Mouse (Mus musculus): ENCODE results near the gene Gm20498. TPM values are rescaled to one million over a fixed set of nuclear protein-coding genes. Genes with fewer than 3 reads are reported as not detected.
A peak's percentile ranks its signal among the peaks of the same experiment; 100 is the strongest.
"Not testable (repeated sequence)": the region's sequence is repeated elsewhere in the genome, so short reads cannot be mapped to it uniquely, and the experiment has no call there.

The Gm20498 gene
- polyA plus RNA-seq (2015; fragmentation: Nextera tagmentation; extraction: Ambion mirVana), result 33.9 and 39.5 TPM in 2 replicates

GRCm38 (mm10) chr12:81532316-81533028 lies at the start of gene Gm20498, which contains the start of gene Synj2bp:
Gm20498 (minus strand) TSS chr12:81532905.
Synj2bp (minus strand) TSS chr12:81532911.
- H3K4me3 ChIP-seq, result peak within 1 kb of the TSS; percentile 84
- peak within 1 kb of the TSS; percentile 77 for H3K9ac ChIP-seq
- no peaks in the 10 kb centered on the region for H3K27me3 ChIP-seq
- peak within 1 kb of the TSS; percentile 67 for H3K4me2 ChIP-seq
- H3K27ac ChIP-seq (replicated peaks), result peak within 1 kb of the TSS; percentile 81
- no peaks in the 10 kb centered on the region for H3K36me3 ChIP-seq
- H3K4me1 ChIP-seq (replicated peaks), result peaks cover 24% of the 10 kb centered on the region
- peak; percentile 96 for ATAC-seq (ENCODE audit: low FRiP score, low read depth)
- WGBS, result under 1% methylated on average over 46 of the region's 46 CpGs
- H3K9me3 ChIP-seq, result no peaks in the 10 kb centered on the region

GRCm38 (mm10) chr12:81568374-81568773 lies 35.7 kb upstream of the Gm20498 start, which contains the start of gene Adam21:
Adam21 (minus strand) TSS chr12:81568474.
- 90% methylated on average over 1 of the region's 1 CpGs for WGBS
- no peaks in the 10 kb centered on the region for H3K4me1 ChIP-seq (replicated peaks)
- no peak within 1 kb of the TSS for H3K27ac ChIP-seq (replicated peaks)
- H3K4me2 ChIP-seq, result no peak within 1 kb of the TSS
- H3K4me3 ChIP-seq, result no peak within 1 kb of the TSS
- H3K9me3 ChIP-seq, result no peaks in the 10 kb centered on the region
- ATAC-seq (ENCODE audit: low FRiP score, low read depth), result no peak
- H3K9ac ChIP-seq, result no peak within 1 kb of the TSS
- H3K27me3 ChIP-seq, result no peaks in the 10 kb centered on the region
- peaks cover 22% of the 10 kb centered on the region; the same call in 1 of the 2 replicates for H3K36me3 ChIP-seq

- no peak for ATAC-seq (ENCODE audit: low FRiP score, low read depth)
- no peaks in the 10 kb centered on the region for H3K9me3 ChIP-seq
- no peak overlapping the region for H3K27ac ChIP-seq (replicated peaks)
- 83% methylated on average over 5 of the region's 5 CpGs for WGBS
- H3K4me1 ChIP-seq (replicated peaks), result no peaks in the 10 kb centered on the region
- H3K36me3 ChIP-seq, result peaks cover 19% of the 10 kb centered on the region; the same call in 1 of the 2 replicates
- H3K4me2 ChIP-seq, result no peak overlapping the region
- H3K9ac ChIP-seq, result no peak overlapping the region
- H3K4me3 ChIP-seq, result no peak overlapping the region
- H3K27me3 ChIP-seq, result no peaks in the 10 kb centered on the region
These were observed 35.2 kb upstream of the Gm20498 start for GRCm38 (mm10) chr12:81567931-81568330.

GRCm38 (mm10) chr12:81564173-81564572 lies 31.5 kb upstream of the Gm20498 start:
- no peak overlapping the region for H3K4me3 ChIP-seq
- no peak for ATAC-seq (ENCODE audit: low FRiP score, low read depth)
- no peaks in the 10 kb centered on the region for H3K4me1 ChIP-seq (replicated peaks)
- 97% methylated on average over 3 of the region's 3 CpGs for WGBS
- H3K4me2 ChIP-seq, result no peak overlapping the region
- H3K9ac ChIP-seq, result no peak overlapping the region
- H3K27ac ChIP-seq (replicated peaks), result no peak overlapping the region
- H3K36me3 ChIP-seq, result peaks cover 5% of the 10 kb centered on the region; the same call in 1 of the 2 replicates
- no peaks in the 10 kb centered on the region for H3K27me3 ChIP-seq
- no peaks in the 10 kb centered on the region for H3K9me3 ChIP-seq

GRCm38 (mm10) chr12:81549286-81549685 lies 16.6 kb upstream of the Gm20498 start:
- Histone ChIP-seq H3K27me3 (no peaks in the 10 kb centered on the region), H3K36me3 (no peaks in the 10 kb centered on the region), H3K9ac (no peak overlapping the region), H3K4me2 (no peak overlapping the region), H3K4me3 (no peak overlapping the region), H3K4me1 (replicated peaks) (no peaks in the 10 kb centered on the region), H3K27ac (replicated peaks) (no peak overlapping the region), H3K9me3 (no peaks in the 10 kb centered on the region)
- 87% methylated on average over 3 of the region's 3 CpGs for WGBS
- ATAC-seq (ENCODE audit: low FRiP score, low read depth), result no peak

GRCm38 (mm10) chr12:81547163-81547562 lies 14.5 kb upstream of the Gm20498 start:
- H3K27me3 ChIP-seq, result no peaks in the 10 kb centered on the region
- no peak overlapping the region for H3K4me2 ChIP-seq
- no peaks in the 10 kb centered on the region for H3K36me3 ChIP-seq
- no peak overlapping the region for H3K9ac ChIP-seq
- H3K4me1 ChIP-seq (replicated peaks), result no peaks in the 10 kb centered on the region
- no peak overlapping the region for H3K27ac ChIP-seq (replicated peaks)
- no peaks in the 10 kb centered on the region for H3K9me3 ChIP-seq
- ATAC-seq (ENCODE audit: low FRiP score, low read depth), result no peak
- WGBS, result 76% methylated on average over 4 of the region's 4 CpGs
- H3K4me3 ChIP-seq, result no peak overlapping the region

- peak overlapping the region; percentile 81 for H3K27ac ChIP-seq (replicated peaks)
- no peaks in the 10 kb centered on the region for H3K9me3 ChIP-seq
- ATAC-seq (ENCODE audit: low FRiP score, low read depth), result peak; percentile 52; the same call in 1 of the 2 replicates
These were observed 319 bp upstream of the Gm20498 start for GRCm38 (mm10) chr12:81533029-81533419.

GRCm38 (mm10) chr12:81530587-81530986 lies 2.1 kb downstream of the Gm20498 start:
- not testable (repeated sequence) for H3K9me3 ChIP-seq

More at GRCm38 (mm10) chr12:81533029-81533419, 319 bp upstream of the Gm20498 start:
- Histone ChIP-seq H3K4me3 (peak overlapping the region; percentile 84), H3K36me3 (no peaks in the 10 kb centered on the region), H3K27me3 (no peaks in the 10 kb centered on the region), H3K9ac (peak overlapping the region; percentile 77), H3K4me2 (peak overlapping the region; percentile 67), H3K4me1 (replicated peaks) (peaks cover 24% of the 10 kb centered on the region)
- WGBS, result 37% methylated on average over 4 of the region's 4 CpGs

GRCm38 (mm10) chr12:81496906-81497305 lies 35.8 kb downstream of the Gm20498 start:
- not testable (repeated sequence) for H3K27me3 ChIP-seq; H3K4me1 ChIP-seq (replicated peaks); H3K9ac ChIP-seq; ATAC-seq (ENCODE audit: low FRiP score, low read depth); H3K4me3 ChIP-seq; H3K4me2 ChIP-seq; H3K9me3 ChIP-seq; H3K27ac ChIP-seq (replicated peaks)
- H3K36me3 ChIP-seq, result peaks cover 11% of the 10 kb centered on the region; the same call in 1 of the 2 replicates
- WGBS, result 92% methylated on average over 9 of the region's 9 CpGs

More at GRCm38 (mm10) chr12:81530587-81530986, 2.1 kb downstream of the Gm20498 start:
- peaks cover 24% of the 10 kb centered on the region for H3K4me1 ChIP-seq (replicated peaks)
- H3K27ac ChIP-seq (replicated peaks); H3K36me3 ChIP-seq; H3K4me3 ChIP-seq; ATAC-seq (ENCODE audit: low FRiP score, low read depth); H3K27me3 ChIP-seq; H3K9ac ChIP-seq: not testable (repeated sequence)
- 0 out of 2 replicates have a peak overlapping the region, but pooled peaks have one; percentile 16 for H3K4me2 ChIP-seq
- 71% methylated on average over 8 of the region's 8 CpGs for WGBS

GRCm38 (mm10) chr12:81490491-81490890 lies 42.2 kb downstream of the Gm20498 start:
- no peaks in the 10 kb centered on the region for H3K27me3 ChIP-seq
- H3K4me1 ChIP-seq (replicated peaks), result peaks cover 2% of the 10 kb centered on the region
- no peak for ATAC-seq (ENCODE audit: low FRiP score, low read depth)
- no peaks in the 10 kb centered on the region for H3K9me3 ChIP-seq
- H3K4me3 ChIP-seq, result no peak overlapping the region
- no peak overlapping the region for H3K9ac ChIP-seq
- H3K4me2 ChIP-seq, result no peak overlapping the region
- 0 out of 2 replicates have a peak, but pooled peaks cover 4% of the 10 kb centered on the region for H3K36me3 ChIP-seq
- H3K27ac ChIP-seq (replicated peaks), result no peak overlapping the region
- 91% methylated on average over 5 of the region's 5 CpGs for WGBS

GRCm38 (mm10) chr12:81485311-81485710 lies 47.4 kb downstream of the Gm20498 start:
- peaks cover 12% of the 10 kb centered on the region for H3K4me1 ChIP-seq (replicated peaks)
- no peaks in the 10 kb centered on the region for H3K9me3 ChIP-seq
- WGBS, result 48% methylated on average over 6 of the region's 6 CpGs
- peak overlapping the region; percentile 89 for H3K27ac ChIP-seq (replicated peaks)
- peak overlapping the region; percentile 75 for H3K4me2 ChIP-seq
- ATAC-seq (ENCODE audit: low FRiP score, low read depth), result 0 out of 2 replicates have a peak, but pooled peaks have one; percentile 27
- H3K4me3 ChIP-seq, result peak overlapping the region; percentile 50
- H3K9ac ChIP-seq, result 0 out of 2 replicates have a peak overlapping the region, but pooled peaks have one; percentile 44
- no peaks in the 10 kb centered on the region for H3K36me3 ChIP-seq
- H3K27me3 ChIP-seq, result no peaks in the 10 kb centered on the region

- Histone ChIP-seq H3K9me3 (no peaks in the 10 kb centered on the region), H3K27ac (replicated peaks) (peak within 1 kb of the TSS; percentile 89), H3K9ac (peak within 1 kb of the TSS; percentile 44), H3K27me3 (no peaks in the 10 kb centered on the region), H3K4me2 (peak within 1 kb of the TSS; percentile 75), H3K4me1 (replicated peaks) (peaks cover 12% of the 10 kb centered on the region), H3K4me3 (peak within 1 kb of the TSS; percentile 50), H3K36me3 (no peaks in the 10 kb centered on the region)
- peak; percentile 98 for ATAC-seq (ENCODE audit: low FRiP score, low read depth)
- WGBS, result 0% methylated on average over 31 of the region's 31 CpGs
These were observed 47.9 kb downstream of the Gm20498 start, which contains the start of gene Cox16 for GRCm38 (mm10) chr12:81484727-81485191. Cox16 (minus strand) TSS chr12:81485127.

Measured in hindbrain, embryonic 15.5 days (tissue).